Mouse (Mus musculus) brain, embryonic 14.5 days (tissue): ENCODE results near the gene Cdh1. TPM values are rescaled to one million over a fixed set of nuclear protein-coding genes. Genes with fewer than 3 reads are reported as not detected.

Source experiments
- DNase-seq: peaks from one replicate; pipeline ENCODE4 v3.0.0-alpha.2; 2011; ENCODE audit warnings: low read depth
- CTCF ChIP-seq: fragments of 200-500 bp; IDR thresholded peaks from 2 replicates; pipeline ENCODE4 v1.5.1; 2012; ENCODE audit warnings: inconsistent platforms, mild to moderate bottlenecking, moderate library complexity, borderline replicate concordance; ENCODE audit not compliant: insufficient read depth, insufficient read length; ENCODE audit errors: extremely low read depth
- POLR2A ChIP-seq: fragments of 200-500 bp; IDR thresholded peaks from 2 replicates; pipeline ENCODE4 v1.6.1; 2012; ENCODE audit warnings: mild to moderate bottlenecking, inconsistent platforms, borderline replicate concordance; ENCODE audit not compliant: poor library complexity, insufficient read depth, insufficient read length, severe bottlenecking; ENCODE audit errors: extremely low read depth
- polyA plus RNA-seq: library from polyadenylated mRNA; depleted of rRNA; stranded (reverse); fragments of >200 nt; gene quantifications from 2 replicates; pipeline ENCODE4 v1.2.3, GENCODE M21; 2012

The Cdh1 gene
- polyA plus RNA-seq, 1 experiment: 4.3 TPM

- DNase-seq: no peak
- TF ChIP-seq POLR2A (no peak), CTCF (no peak)
Observed at GRCm38 (mm10) chr8:106633361-106634158, 30.4 kb downstream of the Cdh1 start.

- TF ChIP-seq POLR2A (no peak), CTCF (no peak)
- no peak for DNase-seq
Observed at GRCm38 (mm10) chr8:106635284-106635683, 32.1 kb downstream of the Cdh1 start.

- TF ChIP-seq POLR2A: no peak
- no peak for TF ChIP-seq CTCF
- DNase-seq: peak; percentile 23
Observed at GRCm38 (mm10) chr8:106637446-106637845, 34.3 kb downstream of the Cdh1 start.

- TF ChIP-seq POLR2A: no peak
- no peak for TF ChIP-seq CTCF
- no peak for DNase-seq
Observed at GRCm38 (mm10) chr8:106638768-106639295, 35.7 kb downstream of the Cdh1 start.

- DNase-seq: no peak
- no peak for TF ChIP-seq CTCF
- TF ChIP-seq POLR2A: no peak
Observed at GRCm38 (mm10) chr8:106640212-106640611, 37.1 kb downstream of the Cdh1 start.

GRCm38 (mm10) chr8:106640921-106641320 is 37.8 kb downstream of the Cdh1 start:
- no peak for DNase-seq
- TF ChIP-seq CTCF (no peak), POLR2A (no peak)

- TF ChIP-seq CTCF: no peak
Observed at GRCm38 (mm10) chr8:106642172-106642571, 39.0 kb downstream of the Cdh1 start.

GRCm38 (mm10) chr8:106643100-106643499 is 39.9 kb downstream of the Cdh1 start:
- TF ChIP-seq CTCF (no peak), POLR2A (no peak)

More at GRCm38 (mm10) chr8:106642172-106642571, 39.0 kb downstream of the Cdh1 start:
- DNase-seq: no peak

GRCm38 (mm10) chr8:106644957-106645356 is 41.8 kb downstream of the Cdh1 start:
- no peak for DNase-seq
- TF ChIP-seq CTCF (no peak), POLR2A (no peak)

More at GRCm38 (mm10) chr8:106643100-106643499, 39.9 kb downstream of the Cdh1 start:
- no peak for DNase-seq

GRCm38 (mm10) chr8:106646153-106646552 is 43.0 kb downstream of the Cdh1 start:
- TF ChIP-seq POLR2A: no peak
- TF ChIP-seq CTCF: no peak
- no peak for DNase-seq

- no peak for TF ChIP-seq CTCF
- TF ChIP-seq POLR2A: no peak
- no peak for DNase-seq
Observed at GRCm38 (mm10) chr8:106646731-106647130, 43.6 kb downstream of the Cdh1 start.

GRCm38 (mm10) chr8:106647387-106647786 is 44.2 kb downstream of the Cdh1 start:
- TF ChIP-seq CTCF: peak; percentile 79; the same call in 1 of the 2 replicates
- TF ChIP-seq POLR2A: no peak
- DNase-seq: peak; percentile 82
